In the genomic region with DNA sequence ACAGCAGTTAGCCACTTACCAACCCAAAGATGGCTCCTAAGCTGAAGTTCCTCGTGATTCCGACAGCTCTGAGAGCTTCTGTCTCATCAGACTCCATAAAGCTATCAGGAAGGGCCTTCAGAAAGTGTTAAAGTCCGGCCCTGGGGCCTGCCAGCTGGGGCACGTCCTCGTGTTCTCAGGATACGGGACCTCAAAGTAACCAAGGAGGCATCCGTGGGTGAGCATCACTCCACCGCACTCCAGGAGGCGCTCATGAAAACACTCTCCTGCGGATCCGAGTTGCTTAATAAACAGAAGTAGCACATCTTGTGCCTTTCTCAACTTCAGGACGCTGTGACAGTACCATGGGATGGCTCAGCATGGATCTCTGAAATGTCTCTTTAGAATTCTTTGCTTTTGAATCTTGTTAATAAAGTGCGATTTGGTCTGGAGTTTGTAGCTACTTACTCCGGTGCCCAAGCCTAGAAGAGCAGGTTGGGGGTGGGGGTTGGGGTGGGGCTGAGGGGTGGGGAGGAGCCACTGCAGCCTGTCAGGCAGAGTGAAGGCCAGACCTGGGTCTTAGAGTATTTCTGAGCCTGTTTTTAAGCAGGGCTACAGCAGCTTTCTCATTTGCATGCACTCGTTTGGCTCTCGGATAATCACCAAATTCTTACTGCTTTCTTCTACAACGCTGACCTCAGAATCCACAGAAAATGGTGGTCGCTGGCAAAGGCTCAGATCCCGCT, we compare ENCODE assay signal across 13 mouse cellular contexts. TPM values are rescaled to one million over a fixed set of nuclear protein-coding genes. Genes with fewer than 3 reads are reported as not detected.
DNase-seq lines count a peak whose midpoint lies in the region; ATAC-seq lines count a peak whose summit lies in the region.
"Had no signal": no experiment of that assay in that cellular context is flagged by ENCODE, and none has a peak within 500 bp of the region (broad histone marks: within the 10 kb centered on the region; RNA-seq: fewer than 3 reads in every experiment).

No protein-coding gene starts in this region.

- peak overlapping the region; percentile 22 for H3K4me2 ChIP-seq in heart, embryonic 11.5 days
- H3K4me2 ChIP-seq in lung, embryonic 16.5 days (ENCODE audit: low read depth, low read length) = peak overlapping the region; percentile 15
- peak overlapping the region; percentile 21; the same call in 1 of the 2 replicates for H3K4me2 ChIP-seq in forebrain, embryonic 12.5 days
- peak overlapping the region; percentile 17; the same call in 1 of the 2 replicates for H3K4me2 ChIP-seq in liver, embryonic 13.5 days

- intact Hi-C loops in gastrocnemius, postnatal 14 days (cut with DNase I; ENCODE audit: low total_unique reads) = no loop called here

- 19% methylated on average over 19 of the region's 19 CpGs for WGBS in heart, embryonic 11.5 days (ENCODE audit: insufficient replicate concordance)
- whole genome bisulfite sequencing in lung, embryonic 16.5 days = 36% methylated on average over 19 of the region's 19 CpGs
- WGBS in forebrain, embryonic 12.5 days = 12% methylated on average over 19 of the region's 19 CpGs
- WGBS in liver, embryonic 13.5 days (ENCODE audit: insufficient replicate concordance) = 58% methylated on average over 19 of the region's 19 CpGs

- H3K9ac ChIP-seq in heart, embryonic 11.5 days (ENCODE audit: low read depth, low read length) = no peak overlapping the region
- no peak overlapping the region for H3K9ac ChIP-seq in lung, embryonic 16.5 days (ENCODE audit: low read length)
- no peak overlapping the region for H3K9ac ChIP-seq in forebrain, embryonic 12.5 days
- H3K9ac ChIP-seq in liver, embryonic 13.5 days = no peak overlapping the region

- H3K27ac ChIP-seq in heart, embryonic 11.5 days (ENCODE audit: low read depth, low read length) = peak overlapping the region; percentile 24; the same call in 1 of the 2 replicates
- no peak overlapping the region; the same call in 1 of the 2 replicates for H3K27ac ChIP-seq in lung, embryonic 16.5 days (ENCODE audit: low read length)
- H3K27ac ChIP-seq in forebrain, embryonic 12.5 days = no peak overlapping the region
- H3K27ac ChIP-seq in liver, embryonic 13.5 days = no peak overlapping the region

- H3K9me3 ChIP-seq in heart, embryonic 11.5 days (replicated peaks; ENCODE audit: control insufficient read depth, low read length) = no peaks in the 10 kb centered on the region
- H3K9me3 ChIP-seq in lung, embryonic 16.5 days (ENCODE audit: control insufficient read depth, low read length) = peaks cover 2% of the 10 kb centered on the region; the same call in 1 of the 2 replicates
- peaks cover 15% of the 10 kb centered on the region; the same call in 1 of the 2 replicates for H3K9me3 ChIP-seq in forebrain, embryonic 12.5 days
- no peaks in the 10 kb centered on the region for H3K9me3 ChIP-seq in liver, embryonic 13.5 days (replicated peaks)

- no peaks in the 10 kb centered on the region for H3K36me3 ChIP-seq in heart, embryonic 11.5 days (ENCODE audit: control insufficient read depth, insufficient read depth, low read length)
- peaks cover 4% of the 10 kb centered on the region; the same call in 1 of the 2 replicates for H3K36me3 ChIP-seq in lung, embryonic 16.5 days (ENCODE audit: control insufficient read depth, insufficient read depth, low read length)
- no peaks in the 10 kb centered on the region for H3K36me3 ChIP-seq in forebrain, embryonic 12.5 days (replicated peaks)
- peaks cover 7% of the 10 kb centered on the region; the same call in 1 of the 2 replicates for H3K36me3 ChIP-seq in liver, embryonic 13.5 days

- ATAC-seq in heart, embryonic 11.5 days (replicated peaks; ENCODE audit: insufficient number of reproducible peaks, low FRiP score, low TSS enrichment) = 0 out of 2 replicates have a peak, but pooled peaks have one; percentile 55
- no peak for ATAC-seq in lung, embryonic 16.5 days (ENCODE audit: low read depth)
- ATAC-seq in forebrain, embryonic 12.5 days (ENCODE audit: low FRiP score) = no peak
- ATAC-seq in liver, embryonic 13.5 days (ENCODE audit: low read depth) = no peak
- ATAC-seq: inflammation-experienced regulatory T-cells, adult 6 months had no signal

- no peak for DNase-seq in heart, adult 8-10 months (ENCODE audit: low spot score)
- no peak for DNase-seq in lung, postnatal 4 days
- DNase-seq in liver, embryonic 13.5 days = no peak
- DNase-seq in gastrocnemius, postnatal 14 days = no peak
- DNase-seq in spleen, postnatal 14 days (ENCODE audit: low spot score in 2 of 2) = no peak
- DNase-seq: cerebellum, adult 9-10 months; right cerebral cortex, postnatal 14 days; thymus, postnatal 25 days had no signal

- H3K4me3 ChIP-seq in heart, embryonic 11.5 days (ENCODE audit: low read depth, low read length) = no peak overlapping the region
- H3K4me3 ChIP-seq in lung, embryonic 16.5 days (ENCODE audit: low read length) = no peak overlapping the region
- no peak overlapping the region for H3K4me3 ChIP-seq in forebrain, embryonic 12.5 days (replicated peaks)
- no peak overlapping the region for H3K4me3 ChIP-seq in liver, embryonic 13.5 days (replicated peaks)

- peaks cover 20% of the 10 kb centered on the region for H3K4me1 ChIP-seq in heart, embryonic 11.5 days (ENCODE audit: control insufficient read depth, insufficient read depth, low read length)
- peaks cover 33% of the 10 kb centered on the region for H3K4me1 ChIP-seq in lung, embryonic 16.5 days (replicated peaks; ENCODE audit: control insufficient read depth, insufficient read depth, low read length)
- H3K4me1 ChIP-seq in forebrain, embryonic 12.5 days = peaks cover 20% of the 10 kb centered on the region
- H3K4me1 ChIP-seq in liver, embryonic 13.5 days (replicated peaks) = peaks cover 40% of the 10 kb centered on the region

- no peaks in the 10 kb centered on the region for H3K27me3 ChIP-seq in heart, embryonic 11.5 days (ENCODE audit: control insufficient read depth, insufficient read depth, low read length)
- H3K27me3 ChIP-seq in lung, embryonic 16.5 days (ENCODE audit: control insufficient read depth, insufficient read depth, low read depth, low read length) = no peaks in the 10 kb centered on the region
- H3K27me3 ChIP-seq in forebrain, embryonic 12.5 days = peaks cover 76% of the 10 kb centered on the region
- H3K27me3 ChIP-seq in liver, embryonic 13.5 days = no peaks in the 10 kb centered on the region
- H3K27me3 ChIP-seq: CH12.LX had no signal

RNA-seq across cellular contexts. Expression of a gene that starts 38.7 kb away (rescaled TPM):
- 38.2 and 39.2 TPM in 2 replicates for polyA plus RNA-seq in heart, embryonic 11.5 days (2014; fragmentation: Nextera tagmentation; extraction: Ambion mirVana)
- 10 to 100 TPM; 38.5 to 48.2 (median 44.6) TPM for total RNA-seq in heart, adult 8-10 months (2022)
- polyA plus RNA-seq in lung, embryonic 16.5 days (2015; fragmentation: Nextera tagmentation; extraction: Ambion mirVana) = 29.1 and 31.5 TPM in 2 replicates
- 4.0 and 5.7 TPM in 2 replicates for polyA plus RNA-seq in forebrain, embryonic 12.5 days (2016; fragmentation: Nextera tagmentation; extraction: Ambion mirVana)
- polyA plus RNA-seq in liver, embryonic 13.5 days (2015; fragmentation: Nextera tagmentation; extraction: Ambion mirVana) = 7.1 and 9.9 TPM in 2 replicates
- 10 to 100 TPM; 31.6 to 32.7 TPM for total RNA-seq in gastrocnemius, postnatal 14 days (2021)
